Mouse (Mus musculus): ENCODE measurements around the gene Orai2.

DNA sequence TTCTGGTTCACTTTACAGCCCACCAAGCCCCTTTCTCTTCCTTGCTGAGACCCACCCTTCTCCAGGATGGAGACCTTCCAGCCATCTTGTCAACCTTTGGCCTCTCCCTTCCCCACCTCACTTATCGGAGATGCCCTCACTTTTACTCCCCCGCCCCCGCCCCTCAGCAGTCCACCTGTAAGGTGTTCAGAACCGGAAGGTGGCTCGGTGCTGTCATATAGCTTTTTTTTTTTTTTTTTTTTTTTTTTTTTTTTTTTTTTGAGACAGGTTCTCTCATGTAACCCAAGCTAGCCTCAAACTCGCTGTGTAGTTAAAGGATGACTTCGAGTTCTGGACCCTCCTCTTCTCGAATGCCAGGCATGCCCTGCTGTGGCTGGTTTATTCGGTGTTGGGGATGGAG lies 2.4 kb upstream of the Orai2 start:
- no peak for TF ChIP-seq POLR2A (IDR thresholded peaks at IDR 0.05; ENCODE audit: extremely low read depth, insufficient read depth, low read length)
- no peak for TF ChIP-seq CTCF (IDR thresholded peaks at IDR 0.05; ENCODE audit: low read depth, low read length)
